Mouse (Mus musculus): ENCODE data around the gene Uaca.

GRCm38 (mm10) chr9:60919936-60920672, 125.8 kb downstream of the Uaca start:
- TF ChIP-seq CTCF (conservative IDR thresholded peaks at IDR 0.05; ENCODE audit: low read length) (no peak), NANOG (IDR thresholded peaks at IDR 0.05; ENCODE audit: borderline replicate concordance, low read length) (no peak), POU5F1 (IDR thresholded peaks at IDR 0.05; ENCODE audit: borderline replicate concordance, low read length) (no peak)
